Mouse (Mus musculus): ENCODE measurements around the gene Mycn. TPM values are rescaled to one million over a fixed set of nuclear protein-coding genes. Genes with fewer than 3 reads are reported as not detected.

The Mycn gene
- polyA plus RNA-seq, 1 experiment = 1.4 TPM

DNA sequence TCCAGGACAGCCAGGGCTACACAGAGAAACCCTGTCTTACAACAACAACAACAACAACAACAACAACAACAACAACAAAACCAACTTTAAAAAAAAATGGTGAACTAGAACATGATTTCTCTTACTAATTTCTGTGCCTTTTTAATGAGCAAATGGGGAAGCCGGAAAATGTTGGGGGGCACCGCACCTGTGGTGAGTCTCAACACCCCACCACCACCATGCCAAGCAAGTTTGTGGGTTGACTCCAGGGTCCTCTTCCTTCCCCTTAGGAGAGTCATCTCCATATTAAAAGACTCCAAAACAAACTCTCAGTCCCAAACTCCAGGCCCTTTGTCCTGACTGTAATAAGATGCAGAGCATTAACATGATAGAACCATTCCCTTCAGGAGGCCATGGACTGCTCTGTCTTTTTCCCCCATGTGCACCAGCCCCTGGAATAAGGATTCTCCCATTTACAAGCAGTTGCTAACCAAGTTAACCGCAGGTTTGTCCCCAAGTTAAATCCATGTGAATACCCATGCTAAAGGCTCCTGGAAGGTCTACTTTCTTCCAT, 14.7 kb downstream of the Mycn start:
- H3K4me3 ChIP-seq (ENCODE audit: extremely low read depth, insufficient read depth, insufficient read length) = no peak overlapping the region
- H3K27me3 ChIP-seq (ENCODE audit: control insufficient read depth, insufficient read depth, low read length) = no peaks in the 10 kb centered on the region
- DNase-seq (ENCODE audit: low read depth in 1 of 2, low spot score in 2 of 2) = no peak
- H3K27ac ChIP-seq (ENCODE audit: insufficient read depth, low read length) = no peak overlapping the region
- 93% methylated on average over 3 of the region's 3 CpGs for whole genome bisulfite sequencing
- H3K4me1 ChIP-seq (ENCODE audit: control insufficient read depth, insufficient read depth, insufficient read length) = no peaks in the 10 kb centered on the region
- TF ChIP-seq CTCF (IDR thresholded peaks at IDR 0.05; ENCODE audit: extremely low read depth, insufficient read depth, insufficient read length, insufficient replicate concordance) (no peak), POLR2A (IDR thresholded peaks at IDR 0.05; ENCODE audit: low read depth, low read length) (no peak)
- H3K36me3 ChIP-seq (ENCODE audit: control insufficient read depth, insufficient read depth, low read length) = no peaks in the 10 kb centered on the region

DNA sequence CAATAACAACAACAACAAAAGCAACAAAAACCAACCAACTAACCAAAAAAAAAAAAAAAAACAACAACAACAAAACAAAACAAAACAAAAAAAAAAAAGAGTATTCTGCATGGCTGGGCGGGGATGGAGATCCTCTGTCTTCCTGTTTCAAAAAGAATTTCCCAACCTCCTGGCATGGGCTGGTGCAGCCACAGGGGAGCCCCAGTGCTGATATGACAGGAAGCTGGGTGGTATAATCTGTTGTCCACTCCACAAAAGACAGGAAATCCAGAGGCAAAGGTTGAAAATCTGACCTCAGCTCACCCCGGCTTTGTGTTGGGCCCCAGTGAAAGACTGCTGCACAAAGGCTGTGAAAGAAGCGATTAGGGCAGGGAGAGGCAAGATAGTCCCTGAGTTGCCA, 17.3 kb downstream of the Mycn start:
- Histone ChIP-seq H3K27me3 (ENCODE audit: control insufficient read depth, insufficient read depth, low read length) (no peaks in the 10 kb centered on the region), H3K36me3 (ENCODE audit: control insufficient read depth, insufficient read depth, low read length) (no peaks in the 10 kb centered on the region), H3K4me1 (ENCODE audit: control insufficient read depth, insufficient read depth, insufficient read length) (no peaks in the 10 kb centered on the region), H3K27ac (ENCODE audit: insufficient read depth, low read length) (no peak overlapping the region), H3K4me3 (ENCODE audit: extremely low read depth, insufficient read depth, insufficient read length) (no peak overlapping the region)
- 64% methylated on average over 3 of the region's 3 CpGs for WGBS
- TF ChIP-seq POLR2A (IDR thresholded peaks at IDR 0.05; ENCODE audit: low read depth, low read length) (no peak), CTCF (IDR thresholded peaks at IDR 0.05; ENCODE audit: extremely low read depth, insufficient read depth, insufficient read length, insufficient replicate concordance) (no peak)
- DNase-seq (ENCODE audit: low read depth in 1 of 2, low spot score in 2 of 2) = no peak

DNA sequence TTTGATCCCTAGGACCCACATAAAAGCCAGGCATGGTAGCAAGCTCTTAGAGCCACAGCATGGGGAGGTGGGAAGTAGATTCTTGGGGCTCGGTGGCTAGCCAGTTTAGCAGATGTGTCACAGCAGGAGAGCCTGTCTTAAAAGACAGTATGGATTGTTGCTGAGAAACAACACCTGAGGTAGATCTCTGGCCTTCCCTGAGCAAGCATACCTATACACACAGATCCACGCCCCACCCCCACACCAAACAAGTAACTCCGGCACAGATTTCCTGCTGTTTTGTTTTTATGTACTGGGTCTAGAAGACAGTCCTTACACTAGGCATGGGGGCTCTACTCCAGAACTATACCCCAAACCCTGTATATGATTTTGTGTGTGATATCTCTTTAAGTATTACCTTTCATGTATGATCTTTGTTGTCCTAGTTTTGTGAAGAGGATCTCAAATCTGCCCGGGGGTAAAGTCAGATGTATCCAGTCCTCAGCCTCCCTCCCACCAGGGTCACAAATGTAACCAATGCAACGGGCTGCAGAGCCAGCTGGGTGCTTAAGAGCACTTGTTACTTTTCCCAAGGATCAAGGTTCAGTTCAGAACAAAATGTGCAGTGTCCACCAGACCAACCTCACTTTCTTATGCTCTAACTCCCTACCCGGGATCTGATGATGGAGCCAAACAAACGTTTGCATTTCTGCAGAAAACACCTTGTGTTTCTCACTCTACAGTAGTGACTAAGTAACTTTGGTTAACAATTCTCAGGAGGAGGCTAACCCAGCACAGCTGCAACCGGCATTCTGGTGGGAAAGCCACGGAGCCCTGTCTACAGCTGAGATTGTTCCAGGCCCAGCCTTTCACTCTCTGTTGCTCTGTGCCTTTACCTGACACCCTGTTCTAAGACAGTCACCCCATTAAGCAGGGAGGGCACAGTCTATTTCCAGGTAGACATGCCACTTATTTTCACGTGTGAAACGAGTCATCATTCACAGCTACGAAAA, 21.3 kb downstream of the Mycn start:
- H3K36me3 ChIP-seq (ENCODE audit: control insufficient read depth, insufficient read depth, low read length) = no peaks in the 10 kb centered on the region
- H3K27ac ChIP-seq (ENCODE audit: insufficient read depth, low read length) = no peak overlapping the region
- DNase-seq (ENCODE audit: low read depth in 1 of 2, low spot score in 2 of 2) = no peak
- TF ChIP-seq CTCF (IDR thresholded peaks at IDR 0.05; ENCODE audit: extremely low read depth, insufficient read depth, insufficient read length, insufficient replicate concordance) (no peak), POLR2A (IDR thresholded peaks at IDR 0.05; ENCODE audit: low read depth, low read length) (no peak)
- no peaks in the 10 kb centered on the region for H3K27me3 ChIP-seq (ENCODE audit: control insufficient read depth, insufficient read depth, low read length)
- no peak overlapping the region for H3K4me3 ChIP-seq (ENCODE audit: extremely low read depth, insufficient read depth, insufficient read length)
- no peaks in the 10 kb centered on the region for H3K4me1 ChIP-seq (ENCODE audit: control insufficient read depth, insufficient read depth, insufficient read length)
- WGBS = 77% methylated on average over 12 of the region's 12 CpGs

DNA sequence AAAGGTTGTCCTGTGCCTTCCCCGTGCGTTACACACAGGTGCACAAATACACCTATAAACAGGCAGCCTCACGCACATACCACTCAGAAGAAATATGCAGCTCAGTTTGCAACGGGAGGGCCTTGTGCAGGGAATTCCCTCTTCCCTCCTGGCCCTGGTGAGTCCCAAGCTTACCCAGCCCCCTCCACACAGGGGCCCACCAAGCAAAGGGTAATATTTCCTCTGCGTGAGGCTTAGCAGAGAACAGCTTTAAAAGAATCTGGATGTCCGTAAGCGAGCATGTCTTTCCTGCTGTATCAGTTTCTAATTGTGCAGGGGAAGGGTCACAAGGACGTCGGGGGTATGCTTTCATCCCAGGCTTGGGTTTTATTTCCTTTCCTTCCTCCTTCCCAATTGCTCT, 25.4 kb downstream of the Mycn start:
- no peak for DNase-seq (ENCODE audit: low read depth in 1 of 2, low spot score in 2 of 2)
- H3K27me3 ChIP-seq (ENCODE audit: control insufficient read depth, insufficient read depth, low read length) = no peaks in the 10 kb centered on the region
- H3K27ac ChIP-seq (ENCODE audit: insufficient read depth, low read length) = no peak overlapping the region
- no peaks in the 10 kb centered on the region for H3K4me1 ChIP-seq (ENCODE audit: control insufficient read depth, insufficient read depth, insufficient read length)
- no peaks in the 10 kb centered on the region for H3K36me3 ChIP-seq (ENCODE audit: control insufficient read depth, insufficient read depth, low read length)
- no peak overlapping the region for H3K4me3 ChIP-seq (ENCODE audit: extremely low read depth, insufficient read depth, insufficient read length)
- WGBS = 82% methylated on average over 9 of the region's 9 CpGs
- TF ChIP-seq POLR2A (IDR thresholded peaks at IDR 0.05; ENCODE audit: low read depth, low read length) (no peak), CTCF (IDR thresholded peaks at IDR 0.05; ENCODE audit: extremely low read depth, insufficient read depth, insufficient read length, insufficient replicate concordance) (no peak)

DNA sequence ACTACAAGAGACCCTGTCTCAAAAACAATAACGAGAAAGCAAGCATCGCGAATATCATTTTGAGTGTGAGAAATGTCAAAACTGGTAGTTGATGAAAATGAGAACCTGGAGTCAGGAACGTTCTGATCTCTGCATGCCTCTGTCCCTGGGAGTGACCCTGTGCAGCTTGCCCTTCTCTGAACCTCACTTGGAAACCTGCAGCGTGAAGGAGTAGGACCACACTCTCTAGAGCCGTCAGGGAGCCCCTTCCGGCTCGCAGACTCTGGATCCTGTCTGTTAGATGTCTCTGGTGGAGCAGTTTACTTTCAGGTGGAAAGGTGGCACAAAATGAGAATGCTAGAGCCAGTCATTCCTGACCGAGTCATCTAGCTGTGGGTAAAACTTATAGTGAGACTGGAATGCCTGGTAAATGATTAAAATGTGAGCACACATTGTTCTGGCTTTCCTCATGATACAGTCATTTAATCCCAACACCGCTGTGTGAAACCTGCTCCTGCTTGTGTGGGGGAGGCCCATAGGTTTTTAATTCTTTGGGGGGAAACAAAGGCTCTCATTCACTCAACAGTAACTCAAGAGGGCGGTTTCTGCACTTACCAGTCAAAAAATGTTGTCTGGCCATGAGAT, 31.2 kb downstream of the Mycn start:
- DNase-seq (ENCODE audit: low read depth in 1 of 2, low spot score in 2 of 2) = no peak

DNA sequence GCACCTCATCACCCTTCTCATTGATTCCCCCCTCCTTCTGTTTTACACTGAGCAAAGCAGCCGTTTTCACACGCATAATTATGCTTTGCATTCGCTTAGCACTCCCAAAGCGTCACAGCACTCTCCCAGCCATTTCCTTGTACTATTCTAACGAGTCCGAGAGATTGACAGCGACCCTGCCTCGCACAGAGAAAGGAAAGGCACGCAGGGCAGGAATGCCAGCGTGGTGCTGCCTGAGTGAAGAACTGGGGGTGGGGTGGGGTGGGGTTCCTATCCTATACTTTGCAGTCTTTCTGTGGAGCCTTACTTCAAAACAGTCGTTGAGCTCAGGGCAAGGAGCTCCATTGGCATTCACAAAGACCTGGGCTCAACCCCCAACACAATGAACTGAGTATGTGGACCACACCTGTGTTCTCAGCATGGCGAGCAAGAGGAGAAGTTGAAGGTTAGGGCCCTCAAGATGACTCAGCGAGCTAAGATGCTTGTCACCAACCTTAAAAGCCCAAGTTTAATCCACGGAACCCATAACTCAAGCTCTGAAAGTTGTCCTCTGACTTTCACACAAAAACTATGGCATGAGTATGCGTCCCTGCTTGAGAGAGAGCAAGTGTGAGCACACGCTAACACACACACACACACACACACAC, 32.0 kb downstream of the Mycn start:
- DNase-seq (ENCODE audit: low read depth in 1 of 2, low spot score in 2 of 2) = no peak
- WGBS = 80% methylated on average over 16 of the region's 16 CpGs
- Histone ChIP-seq H3K27ac (ENCODE audit: insufficient read depth, low read length) (no peak overlapping the region), H3K36me3 (ENCODE audit: control insufficient read depth, insufficient read depth, low read length) (no peaks in the 10 kb centered on the region), H3K4me1 (ENCODE audit: control insufficient read depth, insufficient read depth, insufficient read length) (no peaks in the 10 kb centered on the region), H3K4me3 (ENCODE audit: extremely low read depth, insufficient read depth, insufficient read length) (no peak overlapping the region), H3K27me3 (ENCODE audit: control insufficient read depth, insufficient read depth, low read length) (no peaks in the 10 kb centered on the region)
- no peak for TF ChIP-seq CTCF (IDR thresholded peaks at IDR 0.05; ENCODE audit: extremely low read depth, insufficient read depth, insufficient read length, insufficient replicate concordance)
- no peak for TF ChIP-seq POLR2A (IDR thresholded peaks at IDR 0.05; ENCODE audit: low read depth, low read length)

More for the DNA sequence above, 31.2 kb downstream of the Mycn start:
- H3K27me3 ChIP-seq (ENCODE audit: control insufficient read depth, insufficient read depth, low read length) = no peaks in the 10 kb centered on the region
- H3K4me3 ChIP-seq (ENCODE audit: extremely low read depth, insufficient read depth, insufficient read length) = no peak overlapping the region
- WGBS = 90% methylated on average over 11 of the region's 11 CpGs
- H3K4me1 ChIP-seq (ENCODE audit: control insufficient read depth, insufficient read depth, insufficient read length) = no peaks in the 10 kb centered on the region
- no peak overlapping the region for H3K27ac ChIP-seq (ENCODE audit: insufficient read depth, low read length)
- no peaks in the 10 kb centered on the region for H3K36me3 ChIP-seq (ENCODE audit: control insufficient read depth, insufficient read depth, low read length)
- TF ChIP-seq POLR2A (IDR thresholded peaks at IDR 0.05; ENCODE audit: low read depth, low read length) (no peak), CTCF (IDR thresholded peaks at IDR 0.05; ENCODE audit: extremely low read depth, insufficient read depth, insufficient read length, insufficient replicate concordance) (no peak)
